ENCODE assay signal across 8 mouse cellular contexts in the genomic region with DNA sequence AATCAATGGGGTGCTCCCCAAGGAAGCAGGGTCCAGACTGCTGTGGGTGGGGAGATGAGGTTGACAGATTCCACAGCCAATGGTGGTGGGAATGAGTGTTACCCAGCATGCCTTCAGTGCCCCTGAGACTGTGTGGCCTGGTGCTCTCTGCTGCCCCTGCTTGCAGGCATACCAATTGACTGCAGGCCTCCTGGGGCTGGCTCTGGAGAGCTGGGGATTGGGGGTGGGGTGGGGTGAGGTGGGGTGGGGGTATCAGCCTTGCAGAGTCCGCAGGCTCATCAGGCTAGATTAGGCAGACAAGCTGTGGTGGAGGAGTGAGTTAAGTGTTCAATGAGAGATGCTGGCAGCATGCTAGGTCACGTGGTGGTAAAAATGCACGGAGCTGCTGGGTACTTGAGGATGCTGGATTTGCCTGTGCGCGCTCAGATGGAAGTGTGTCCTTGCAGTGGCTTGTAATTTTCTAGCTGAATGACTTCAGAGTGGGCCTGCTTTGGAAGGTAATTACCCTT. TPM values are rescaled to one million over a fixed set of nuclear protein-coding genes. Genes with fewer than 3 reads are reported as not detected.
A peak's percentile ranks its signal among the peaks of the same experiment; 100 is the strongest.
DNase-seq lines count a peak whose midpoint lies in the region; ATAC-seq and TF ChIP-seq lines count a peak whose summit lies in the region.

No protein-coding gene starts in this region.

- peaks cover 13% of the 10 kb centered on the region for H3K4me1 ChIP-seq in forebrain, embryonic 16.5 days (replicated peaks; ENCODE audit: control insufficient read depth, insufficient read depth, low read length)

- no peak overlapping the region for H3K4me2 ChIP-seq in forebrain, embryonic 16.5 days (ENCODE audit: low read length)

- H3K27ac ChIP-seq in gastrocnemius, adult 2 months, result peak overlapping the region; percentile 8; the same call in 1 of the 2 replicates
- H3K27ac ChIP-seq in forebrain, embryonic 16.5 days (ENCODE audit: low read length), result no peak overlapping the region

- H3K4me3 ChIP-seq in gastrocnemius, adult 2 months, result no peak overlapping the region
- H3K4me3 ChIP-seq in forebrain, embryonic 16.5 days (replicated peaks; ENCODE audit: low read length), result no peak overlapping the region

- intact Hi-C loops in gastrocnemius, adult 2 months (cut with DNase I), result no loop called here

- no peaks in the 10 kb centered on the region for H3K9me3 ChIP-seq in forebrain, embryonic 16.5 days (ENCODE audit: control insufficient read depth, low read length)

- ATAC-seq in forebrain, embryonic 16.5 days, result peak; percentile 92

- TF ChIP-seq CTCF in gastrocnemius, adult 2 months (IDR thresholded peaks at IDR 0.05), result no peak; the same call in 1 of the 2 replicates

- no peak for DNase-seq in gastrocnemius, adult 2 months
- DNase-seq in gastrocnemius, adult 8-10 months (ENCODE audit: low spot score in 2 of 2), result no peak
- peak; percentile 37 for DNase-seq in ES-CJ7 (ENCODE audit: low read depth, low spot score)
- peak; percentile 64 for DNase-seq in kidney, postnatal 14 days
- DNase-seq in c-Kit-positive CD71-positive TER-119-positive erythroid progenitor cells, embryonic 14.5 days (ENCODE audit: low spot score), result no peak
- no peak for DNase-seq in spleen, postnatal 14 days (ENCODE audit: low spot score in 2 of 2)
- DNase-seq in embryo, embryonic 10.5 days (ENCODE audit: low spot score), result no peak

- H3K9ac ChIP-seq in forebrain, embryonic 16.5 days (replicated peaks; ENCODE audit: low read depth, low read length), result no peak overlapping the region

- WGBS in forebrain, embryonic 16.5 days, result 18% methylated on average over 5 of the region's 5 CpGs

- H3K36me3 ChIP-seq in forebrain, embryonic 16.5 days (ENCODE audit: control insufficient read depth, insufficient read depth), result no peaks in the 10 kb centered on the region

- no peaks in the 10 kb centered on the region for H3K27me3 ChIP-seq in forebrain, embryonic 16.5 days (replicated peaks; ENCODE audit: control insufficient read depth, insufficient read depth, low read length)

RNA-seq across cellular contexts. Expression of gene Mgll, which starts 28.6 kb away (rescaled TPM):
- 10 to 100 TPM; 22.5 to 46.8 TPM for total RNA-seq in gastrocnemius, adult 2 months (2021)
- total RNA-seq in gastrocnemius, adult 8-10 months (2022), result 10 to 100 TPM; 25.6 to 43.3 (median 29.4) TPM
- polyA plus RNA-seq in forebrain, embryonic 16.5 days (2015; fragmentation: Nextera tagmentation; extraction: Ambion mirVana), result 23.3 and 35.2 TPM in 2 replicates

Comparison
In these comparisons a context has a peak if more than half of its experiments do, and no peak if none do; other contexts are left out.
1. DNase-seq: peak in ES-CJ7 (single experiment) and kidney, postnatal 14 days (single experiment); none in gastrocnemius, adult 2 months (single experiment), gastrocnemius, adult 8-10 months (0 of 2), c-Kit-positive CD71-positive TER-119-positive erythroid progenitor cells, embryonic 14.5 days (single experiment), spleen, postnatal 14 days (0 of 2) and embryo, embryonic 10.5 days (single experiment).